Mouse (Mus musculus): ENCODE measurements around the gene March7. TPM values are rescaled to one million over a fixed set of nuclear protein-coding genes. Genes with fewer than 3 reads are reported as not detected.

Gene March7
- polyA plus RNA-seq, 1 experiment from 2014 or later = 114 TPM

DNA sequence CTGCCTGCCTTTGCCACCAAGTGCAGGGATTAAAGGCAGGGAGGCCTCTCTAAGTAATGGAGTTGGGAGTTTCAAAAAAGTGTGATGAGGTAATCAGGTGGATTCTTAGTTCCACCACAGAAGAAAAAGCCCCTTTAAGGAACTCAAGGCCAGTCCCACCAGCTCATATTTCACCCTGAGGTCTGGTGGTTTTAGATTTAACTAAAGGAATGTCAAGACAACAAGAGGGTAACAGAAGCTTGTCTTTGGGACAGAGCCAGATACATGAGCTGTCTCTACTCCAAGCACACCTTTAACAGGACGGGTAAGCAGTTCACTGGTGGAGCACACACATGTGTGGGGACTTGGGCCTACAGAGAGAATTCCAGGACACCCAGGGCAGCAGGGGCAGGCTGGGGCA lies 57.9 kb downstream of the March7 start:
- no peaks in the 10 kb centered on the region for H3K9me3 ChIP-seq
- H3K27ac ChIP-seq (replicated peaks) = no peak overlapping the region
- H3K9ac ChIP-seq (replicated peaks) = no peak overlapping the region
- H3K4me1 ChIP-seq = no peaks in the 10 kb centered on the region
- ATAC-seq (replicated peaks) = no peak
- WGBS = 66% methylated on average over 1 of the region's 1 CpGs
- H3K4me2 ChIP-seq (replicated peaks) = no peak overlapping the region
- H3K4me3 ChIP-seq = no peak overlapping the region
- H3K27me3 ChIP-seq = no peaks in the 10 kb centered on the region
- no peaks in the 10 kb centered on the region for H3K36me3 ChIP-seq

DNA sequence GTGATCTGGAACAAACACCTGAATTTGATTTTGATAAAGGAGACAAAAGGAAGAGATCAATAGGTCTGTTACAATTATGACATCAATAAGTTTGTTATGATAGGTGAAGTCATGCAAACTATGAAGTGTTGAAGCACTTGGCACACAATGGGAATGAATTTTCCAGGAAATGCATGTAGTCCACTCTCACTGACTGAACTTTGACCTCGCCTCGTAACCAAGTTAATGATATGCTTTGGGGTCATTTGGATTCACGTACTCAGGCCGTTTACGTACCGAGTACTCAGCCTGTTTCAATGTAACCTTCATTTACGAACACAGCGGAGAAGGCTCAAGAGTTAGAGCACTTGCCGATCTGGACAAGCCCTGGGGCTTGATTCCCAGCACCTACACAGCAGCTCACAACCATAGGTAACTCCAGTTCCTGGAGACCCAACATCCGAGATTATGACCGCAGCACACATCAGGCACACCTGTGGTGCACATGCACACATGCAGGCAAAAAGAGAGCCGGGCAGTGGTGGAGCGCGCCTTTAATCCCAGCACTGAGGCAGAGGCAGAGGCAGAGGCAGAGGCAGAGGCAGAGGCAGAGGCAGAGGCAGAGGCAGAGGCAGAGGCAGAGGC lies 60.3 kb downstream of the March7 start:
- WGBS = 95% methylated on average over 14 of the region's 14 CpGs
- no peak for ATAC-seq (replicated peaks)
- H3K27me3 ChIP-seq = no peaks in the 10 kb centered on the region
- H3K9me3 ChIP-seq = no peaks in the 10 kb centered on the region
- no peaks in the 10 kb centered on the region for H3K4me1 ChIP-seq
- no peak overlapping the region for H3K4me3 ChIP-seq
- no peak overlapping the region for H3K4me2 ChIP-seq (replicated peaks)
- no peak overlapping the region for H3K27ac ChIP-seq (replicated peaks)
- H3K36me3 ChIP-seq = no peaks in the 10 kb centered on the region
- H3K9ac ChIP-seq (replicated peaks) = no peak overlapping the region

DNA sequence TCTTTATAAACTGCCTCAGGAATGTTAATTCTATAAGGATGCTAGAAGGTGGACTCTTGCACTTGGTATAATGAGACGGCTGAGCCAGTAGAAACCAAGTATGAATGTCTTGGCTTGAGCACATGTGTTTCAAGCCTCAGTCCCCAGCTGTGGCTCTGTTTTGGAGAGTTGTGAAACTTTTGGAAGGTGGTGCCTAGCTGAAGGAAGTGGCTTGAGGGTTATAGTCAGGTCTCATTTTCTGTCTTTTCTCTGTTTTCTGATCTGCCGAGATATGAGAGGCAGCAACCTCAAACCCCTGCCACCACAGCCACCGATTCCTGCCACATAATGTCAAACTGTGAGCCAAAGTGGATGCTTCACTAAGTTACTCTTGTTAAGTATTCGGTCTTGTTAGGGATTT lies 68.9 kb downstream of the March7 start:
- Histone ChIP-seq H3K36me3 (no peaks in the 10 kb centered on the region), H3K4me1 (peaks cover 9% of the 10 kb centered on the region), H3K27ac (replicated peaks) (no peak overlapping the region), H3K4me3 (no peak overlapping the region), H3K4me2 (replicated peaks) (no peak overlapping the region), H3K27me3 (no peaks in the 10 kb centered on the region), H3K9ac (replicated peaks) (no peak overlapping the region), H3K9me3 (no peaks in the 10 kb centered on the region)
- ATAC-seq (replicated peaks) = no peak
- WGBS = 94% methylated on average over 4 of the region's 4 CpGs

DNA sequence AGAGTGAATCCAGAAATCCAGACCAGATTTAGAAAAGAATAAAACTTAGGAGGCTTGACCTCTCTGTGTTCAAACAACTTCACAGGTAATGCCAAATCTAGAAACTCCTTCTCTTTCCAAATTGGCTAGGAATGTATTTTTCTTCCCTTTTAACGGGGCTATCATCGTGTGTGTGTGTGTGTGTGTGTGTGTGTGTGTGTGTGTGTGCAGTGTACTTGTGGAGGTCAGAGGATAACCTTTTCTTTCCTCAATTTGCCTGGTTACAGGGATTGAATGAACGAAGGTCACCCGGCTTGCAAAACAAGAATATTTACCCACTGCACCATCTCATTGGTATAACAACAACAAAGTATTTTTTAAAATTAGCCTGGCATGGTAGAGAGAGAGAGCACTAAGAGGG lies 72.9 kb downstream of the March7 start:
- ATAC-seq (replicated peaks) = no peak
- H3K27ac ChIP-seq (replicated peaks) = no peak overlapping the region

DNA sequence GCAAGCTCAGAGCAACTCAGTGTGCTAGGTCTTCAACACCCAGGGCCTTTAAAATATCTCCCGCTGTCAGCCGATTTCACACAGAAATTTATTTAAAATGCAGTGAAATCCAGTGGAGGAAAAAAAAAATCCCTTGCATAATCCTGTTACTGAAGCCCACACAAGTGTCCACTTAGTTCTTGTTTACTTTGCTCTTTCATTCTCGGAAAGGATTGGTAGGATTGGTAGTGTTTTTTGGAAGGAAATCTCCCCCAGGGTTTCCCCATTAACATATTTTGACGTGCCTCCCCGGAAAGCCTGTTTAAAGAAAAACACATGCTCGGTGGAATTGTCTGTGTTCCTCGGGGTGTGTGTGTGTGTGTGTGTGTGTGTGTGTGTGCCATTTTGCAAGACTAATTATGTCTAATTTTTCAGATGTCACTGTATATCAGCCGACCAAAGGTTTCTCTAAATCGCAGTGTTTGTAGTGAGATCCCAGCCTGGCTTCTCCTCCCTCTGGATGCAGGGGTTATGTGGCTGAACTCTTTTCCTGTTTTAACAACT lies 73.6 kb downstream of the March7 start:
- H3K9me3 ChIP-seq = no peaks in the 10 kb centered on the region
- no peak overlapping the region; the same call in 1 of the 2 replicates for H3K9ac ChIP-seq (replicated peaks)
- H3K4me2 ChIP-seq (replicated peaks) = peak overlapping the region; percentile 98
- ATAC-seq (replicated peaks) = 0 out of 2 replicates have a peak, but pooled peaks have one; percentile 17
- WGBS = 9% methylated on average over 9 of the region's 9 CpGs
- H3K4me3 ChIP-seq = peak overlapping the region; percentile 51
- peaks cover 17% of the 10 kb centered on the region for H3K4me1 ChIP-seq
- no peak overlapping the region for H3K27ac ChIP-seq (replicated peaks)
- H3K36me3 ChIP-seq = no peaks in the 10 kb centered on the region
- 0 out of 2 replicates have a peak, but pooled peaks cover 5% of the 10 kb centered on the region for H3K27me3 ChIP-seq

More for the DNA sequence above, 72.9 kb downstream of the March7 start:
- no peaks in the 10 kb centered on the region for H3K36me3 ChIP-seq
- peaks cover 17% of the 10 kb centered on the region for H3K4me1 ChIP-seq
- 0 out of 2 replicates have a peak overlapping the region, but pooled peaks have one; percentile 98 for H3K4me2 ChIP-seq (replicated peaks)
- H3K27me3 ChIP-seq = 0 out of 2 replicates have a peak, but pooled peaks cover 5% of the 10 kb centered on the region
- H3K9ac ChIP-seq (replicated peaks) = no peak overlapping the region
- 82% methylated on average over 4 of the region's 4 CpGs for WGBS
- no peaks in the 10 kb centered on the region for H3K9me3 ChIP-seq
- H3K4me3 ChIP-seq = no peak overlapping the region

DNA sequence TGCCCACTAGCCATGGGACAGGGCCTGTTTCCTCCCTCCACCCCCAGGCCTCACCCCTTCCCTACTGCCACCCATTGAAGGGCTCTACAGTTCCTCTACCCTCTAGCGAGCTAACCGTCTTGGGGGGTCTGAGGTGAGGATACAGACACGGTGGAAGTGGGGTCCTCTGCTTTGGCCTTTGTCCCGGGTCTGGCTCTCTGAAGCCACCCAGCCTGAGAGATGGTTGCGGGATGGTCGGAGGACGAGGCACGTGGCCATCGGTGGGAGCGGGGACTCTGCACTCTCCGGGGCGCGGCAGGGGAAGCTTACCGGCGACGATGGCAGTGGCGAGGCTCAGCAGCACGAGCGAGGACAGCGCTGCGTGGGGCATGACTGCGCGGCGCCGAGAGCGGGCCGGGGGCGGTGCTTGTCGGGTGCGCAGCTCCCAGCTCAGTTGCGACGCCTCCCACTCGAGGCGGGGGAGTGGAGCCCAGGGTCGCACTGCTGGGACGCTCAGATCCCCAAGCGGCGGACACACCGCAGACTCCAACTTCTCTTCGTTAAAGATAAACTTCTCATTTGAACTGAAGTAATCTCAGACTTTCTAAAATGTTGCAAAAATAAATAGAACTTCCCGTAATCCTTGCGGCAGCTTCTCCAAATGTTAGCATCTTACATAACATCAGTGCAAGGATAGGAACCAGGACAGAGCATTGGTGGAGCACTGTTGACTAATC lies 74.2 kb downstream of the March7 start:
- Histone ChIP-seq H3K4me3 (peak overlapping the region; percentile 51), H3K4me2 (replicated peaks) (peak overlapping the region; percentile 98), H3K9ac (replicated peaks) (peak overlapping the region; percentile 53), H3K27me3 (0 out of 2 replicates have a peak, but pooled peaks cover 5% of the 10 kb centered on the region), H3K36me3 (no peaks in the 10 kb centered on the region), H3K27ac (replicated peaks) (no peak overlapping the region), H3K4me1 (peaks cover 17% of the 10 kb centered on the region), H3K9me3 (no peaks in the 10 kb centered on the region)
- 2% methylated on average over 42 of the region's 42 CpGs for WGBS
- ATAC-seq (replicated peaks) = peak; percentile 96

DNA sequence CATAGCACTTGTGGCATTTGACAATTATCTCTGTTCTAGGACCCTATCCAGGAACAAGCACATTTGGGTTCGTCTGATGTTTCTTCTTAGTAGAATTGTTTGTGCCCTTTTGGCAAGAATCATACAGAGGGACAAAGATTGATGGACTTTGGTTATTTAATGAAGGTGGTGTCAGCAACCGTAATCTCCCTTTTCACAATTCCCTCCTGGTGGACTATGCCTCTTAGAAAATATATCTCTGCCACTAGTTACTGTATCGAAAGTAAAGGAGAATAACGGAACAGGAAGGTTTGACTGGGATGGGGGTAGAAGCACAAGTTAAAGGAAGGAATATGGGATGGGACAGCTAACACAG lies 74.8 kb downstream of the March7 start, which contains the start of gene Cd302:
Gene Cd302 (minus strand): TSS at position 22 of the 355 bp plus-strand sequence.
- H3K9ac ChIP-seq (replicated peaks) = peak within 1 kb of the TSS; percentile 53
- no peaks in the 10 kb centered on the region for H3K36me3 ChIP-seq
- H3K4me2 ChIP-seq (replicated peaks) = peak within 1 kb of the TSS; percentile 98
- H3K4me3 ChIP-seq = peak within 1 kb of the TSS; percentile 51
- no peak within 1 kb of the TSS for H3K27ac ChIP-seq (replicated peaks)
- H3K9me3 ChIP-seq = no peaks in the 10 kb centered on the region
- 0 out of 2 replicates have a peak, but pooled peaks cover 5% of the 10 kb centered on the region for H3K27me3 ChIP-seq
- peaks cover 17% of the 10 kb centered on the region for H3K4me1 ChIP-seq
- WGBS = 58% methylated on average over 4 of the region's 4 CpGs
- ATAC-seq (replicated peaks) = no peak

DNA sequence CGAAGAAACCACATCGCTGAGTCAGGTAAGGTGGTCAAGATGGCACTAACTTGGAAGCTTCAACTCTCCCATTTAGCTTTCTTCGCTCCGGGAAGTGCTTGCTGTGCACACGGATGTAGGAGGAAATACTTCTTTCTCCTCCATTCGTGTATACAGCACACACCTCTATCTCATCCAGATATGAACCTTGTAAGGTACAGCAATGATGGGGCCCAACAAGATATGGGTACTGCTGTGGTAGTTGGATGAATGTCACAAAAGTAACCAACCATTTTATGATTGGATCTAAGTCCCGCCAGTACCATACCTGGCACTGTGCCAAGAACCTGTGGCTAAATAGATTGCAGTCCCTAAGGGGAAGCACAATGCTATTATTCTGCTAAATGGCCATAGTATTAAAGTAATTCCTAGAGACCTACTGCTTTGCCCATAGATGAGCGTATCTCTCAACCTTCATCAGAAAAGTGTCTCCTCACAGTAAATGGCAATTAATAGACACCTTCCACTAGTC lies 75.5 kb downstream of the March7 start:
- H3K4me3 ChIP-seq = no peak overlapping the region
- 0 out of 2 replicates have a peak, but pooled peaks cover 5% of the 10 kb centered on the region for H3K27me3 ChIP-seq
- no peak overlapping the region for H3K4me2 ChIP-seq (replicated peaks)
- no peaks in the 10 kb centered on the region for H3K36me3 ChIP-seq
- no peaks in the 10 kb centered on the region for H3K9me3 ChIP-seq
- no peak for ATAC-seq (replicated peaks)
- no peak overlapping the region for H3K9ac ChIP-seq (replicated peaks)
- 85% methylated on average over 8 of the region's 8 CpGs for WGBS
- no peak overlapping the region for H3K27ac ChIP-seq (replicated peaks)
- peaks cover 17% of the 10 kb centered on the region for H3K4me1 ChIP-seq

DNA sequence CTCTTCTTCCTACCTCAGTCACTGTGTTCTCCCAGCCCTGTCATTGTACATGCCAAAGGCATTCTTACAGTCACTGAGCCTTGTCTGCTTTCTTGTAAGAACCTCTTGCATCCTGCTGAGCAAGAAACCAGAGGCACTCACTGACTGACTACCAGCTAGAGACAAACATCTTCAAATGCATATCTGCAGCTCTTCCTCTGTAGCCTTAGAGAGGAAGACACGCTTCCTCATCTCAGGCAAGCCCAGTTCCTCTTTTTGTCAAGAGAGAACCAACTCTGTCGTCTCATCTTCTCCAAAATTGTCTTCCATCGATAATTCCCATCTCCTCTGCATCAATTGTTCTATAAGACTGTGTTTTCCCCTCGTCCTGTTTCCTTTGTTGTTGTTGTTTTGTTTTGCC lies 78.9 kb downstream of the March7 start:
- 80% methylated on average over 4 of the region's 4 CpGs for WGBS
- no peak for ATAC-seq (replicated peaks)
- no peak overlapping the region for H3K4me2 ChIP-seq (replicated peaks)

DNA sequence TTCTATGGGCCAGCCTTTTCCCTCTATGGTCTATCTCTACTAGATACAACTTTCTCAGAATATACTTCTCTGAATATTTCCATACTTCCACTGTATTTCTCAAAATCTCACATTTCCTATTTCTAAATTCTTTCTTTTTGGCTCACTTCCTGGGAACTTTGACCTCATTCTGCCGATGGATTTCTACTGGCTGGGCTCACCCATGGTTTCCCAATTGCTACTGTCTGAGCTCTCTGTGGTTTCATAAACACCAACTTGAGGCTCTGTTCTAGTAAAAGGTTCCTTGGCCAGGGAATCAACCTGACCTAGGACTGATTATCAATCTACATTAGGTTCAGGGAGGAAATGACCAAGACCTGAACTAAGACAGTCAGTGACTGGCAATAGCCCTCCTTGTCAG lies 79.8 kb downstream of the March7 start:
- no peak for ATAC-seq (replicated peaks)
- H3K4me3 ChIP-seq = no peak overlapping the region
- H3K4me1 ChIP-seq = peaks cover under 1% of the 10 kb centered on the region; the same call in 1 of the 2 replicates
- no peak overlapping the region for H3K27ac ChIP-seq (replicated peaks)
- 0 out of 2 replicates have a peak, but pooled peaks cover 5% of the 10 kb centered on the region for H3K27me3 ChIP-seq
- no peaks in the 10 kb centered on the region for H3K36me3 ChIP-seq
- WGBS = 89% methylated on average over 1 of the region's 1 CpGs
- H3K9ac ChIP-seq (replicated peaks) = no peak overlapping the region
- no peak overlapping the region for H3K4me2 ChIP-seq (replicated peaks)
- H3K9me3 ChIP-seq = no peaks in the 10 kb centered on the region

More for the DNA sequence above, 78.9 kb downstream of the March7 start:
- Histone ChIP-seq H3K4me1 (peaks cover 9% of the 10 kb centered on the region), H3K36me3 (no peaks in the 10 kb centered on the region), H3K27ac (replicated peaks) (no peak overlapping the region), H3K27me3 (0 out of 2 replicates have a peak, but pooled peaks cover 5% of the 10 kb centered on the region), H3K9me3 (no peaks in the 10 kb centered on the region), H3K4me3 (no peak overlapping the region), H3K9ac (replicated peaks) (no peak overlapping the region)

DNA sequence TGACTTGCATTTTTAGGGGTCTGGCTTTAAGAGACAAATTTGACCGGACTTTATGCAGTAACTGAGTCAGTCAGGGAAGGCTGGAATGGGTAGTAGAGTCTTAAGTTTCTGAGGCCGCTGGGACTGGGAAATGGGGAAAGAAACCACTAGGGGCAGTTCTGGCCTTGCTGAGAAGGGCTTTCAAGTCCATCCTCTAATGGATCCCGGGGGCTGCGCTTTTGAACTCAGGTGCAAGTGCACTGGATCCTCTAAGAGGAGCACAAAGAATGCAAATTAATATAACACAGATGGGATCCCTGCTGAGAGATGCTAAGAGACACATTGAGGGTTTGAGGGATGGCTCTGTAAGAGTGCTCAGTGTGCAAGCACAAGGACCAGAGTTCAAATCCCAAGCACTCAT lies 81.7 kb downstream of the March7 start:
- no peak overlapping the region for H3K4me3 ChIP-seq
- no peak overlapping the region for H3K4me2 ChIP-seq (replicated peaks)
- no peak overlapping the region for H3K9ac ChIP-seq (replicated peaks)
- no peak for ATAC-seq (replicated peaks)
- WGBS = 83% methylated on average over 4 of the region's 4 CpGs
- no peaks in the 10 kb centered on the region for H3K27me3 ChIP-seq
- H3K4me1 ChIP-seq = no peaks in the 10 kb centered on the region
- 0 out of 2 replicates have a peak, but pooled peaks cover 3% of the 10 kb centered on the region for H3K9me3 ChIP-seq
- no peak overlapping the region for H3K27ac ChIP-seq (replicated peaks)
- no peaks in the 10 kb centered on the region for H3K36me3 ChIP-seq

DNA sequence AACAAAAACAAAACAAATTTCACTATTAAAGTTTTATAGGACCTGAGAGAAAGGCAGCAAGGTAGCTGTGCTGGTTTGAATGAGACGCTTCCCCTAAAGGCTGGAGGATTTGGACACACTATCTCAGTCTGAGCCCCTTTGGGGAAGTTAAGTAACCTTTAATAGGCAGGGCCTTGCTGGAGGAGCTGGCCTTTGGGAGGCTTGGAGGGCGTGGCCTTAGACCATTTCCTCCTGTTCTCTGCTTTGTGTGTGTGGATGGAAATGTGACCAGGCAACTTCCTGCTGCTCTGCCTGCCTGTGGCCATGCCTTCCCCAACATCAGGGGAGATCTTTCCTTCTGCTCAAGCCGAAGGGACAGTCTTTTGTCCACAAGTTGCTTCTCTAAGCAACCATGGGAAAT lies 88.6 kb downstream of the March7 start:
- Histone ChIP-seq H3K4me3 (no peak overlapping the region), H3K4me2 (replicated peaks) (no peak overlapping the region), H3K4me1 (no peaks in the 10 kb centered on the region), H3K9me3 (0 out of 2 replicates have a peak, but pooled peaks cover 3% of the 10 kb centered on the region), H3K27me3 (no peaks in the 10 kb centered on the region), H3K27ac (replicated peaks) (no peak overlapping the region), H3K9ac (replicated peaks) (no peak overlapping the region), H3K36me3 (no peaks in the 10 kb centered on the region)
- WGBS = 79% methylated on average over 3 of the region's 3 CpGs
- no peak for ATAC-seq (replicated peaks)

All from forebrain, embryonic 15.5 days (tissue).